Mouse (Mus musculus) heart, postnatal 0 days (tissue): ENCODE measurements around the gene Vwa3b. TPM values are rescaled to one million over a fixed set of nuclear protein-coding genes. Genes with fewer than 3 reads are reported as not detected.

Source experiments
- ATAC-seq: fragments of 200-750 bp; cut with Nextera tagmentation; 2 replicates; pipeline ENCODE4 v1.8.0; 2017; ENCODE audit warnings: low read depth, moderate number of reproducible peaks, moderate library complexity; ENCODE audit not compliant: insufficient read depth
- DNase-seq: peaks from one replicate; pipeline ENCODE4 v3.0.0-alpha.2; 2016; ENCODE audit warnings: low spot score
- H3K27ac ChIP-seq: fragments of 300-500 bp; sonication (generic); 2 replicates; pipeline ENCODE4 v1.5.1; 2014; ENCODE audit warnings: low read depth, mild to moderate bottlenecking
- H3K27me3 ChIP-seq: fragments of 300-500 bp; sonication (generic); 2 replicates; pipeline ENCODE4 v1.6.1; 2014; ENCODE audit warnings: low read length, mixed read lengths; ENCODE audit not compliant: control insufficient read depth, insufficient read depth
- H3K36me3 ChIP-seq: fragments of 300-500 bp; sonication (generic); replicated peaks from 2 replicates; pipeline ENCODE4 v1.6.1; 2014; ENCODE audit warnings: low read length, mixed read lengths; ENCODE audit not compliant: control insufficient read depth, insufficient read depth
- H3K4me1 ChIP-seq: fragments of 300-500 bp; sonication (generic); 2 replicates; pipeline ENCODE4 v1.6.1; 2014; ENCODE audit warnings: antibody characterized with exemption; ENCODE audit not compliant: control insufficient read depth, insufficient read depth
- H3K4me2 ChIP-seq: fragments of 300-500 bp; sonication (generic); 2 replicates; pipeline ENCODE4 v1.6.1; 2014; ENCODE audit warnings: low read depth, mild to moderate bottlenecking, low read length, moderate library complexity
- H3K4me3 ChIP-seq: fragments of 300-500 bp; sonication (generic); 2 replicates; pipeline ENCODE4 v1.5.1; 2014; ENCODE audit warnings: low read depth, low read length
- H3K9ac ChIP-seq: fragments of 300-500 bp; sonication (generic); replicated peaks from 2 replicates; pipeline ENCODE4 v1.6.1; 2014; ENCODE audit warnings: low read depth, low read length, mixed read lengths
- H3K9me3 ChIP-seq: fragments of 300-500 bp; sonication (generic); replicated peaks from 2 replicates; pipeline ENCODE4 v1.6.1; 2016; ENCODE audit warnings: low read length; ENCODE audit not compliant: control insufficient read depth
- CTCF ChIP-seq: IDR thresholded peaks from 2 replicates; pipeline ENCODE4 v1.5.1; 2016; ENCODE audit warnings: antibody characterized with exemption, control low read depth, low read depth
- EP300 ChIP-seq: IDR thresholded peaks from 2 replicates; pipeline ENCODE4 v1.6.1; 2016; ENCODE audit warnings: antibody characterized with exemption, low read depth
- WGBS: fragments of 180-500 bp; shearing (Covaris S2); extraction: QIAGEN DNeasy Blood & Tissue Kit; methylation state at CpG from one replicate; pipeline ENCODE4 v1.1.7; 2014; 5-methylcytosine and 5-hydroxymethylcytosine counted together
- polyA plus RNA-seq: library from polyadenylated mRNA; unstranded; fragments of >200 nt; fragmentation: Nextera tagmentation; extraction: Ambion mirVana; gene quantifications from 2 replicates; pipeline ENCODE4 v1.2.1, GENCODE M21; 2015
- total RNA-seq: library from RNA; depleted of rRNA; stranded (reverse); fragments of >200 nt; gene quantifications from 2 replicates; pipeline ENCODE4 v1.2.3, GENCODE M21; 2014; ENCODE audit warnings: low replicate concordance

Vwa3b gene
- total and polyA plus RNA-seq, 2 experiments from 2014 or later: 0.26 TPM; not detected in 1

GRCm38 (mm10) chr1:36994296-36994695 is 32.1 kb upstream of the Vwa3b start:
- WGBS: 85% methylated on average over 5 of the region's 5 CpGs

GRCm38 (mm10) chr1:36995760-36996159 is 30.6 kb upstream of the Vwa3b start:
- Histone ChIP-seq H3K27me3 (no peaks in the 10 kb centered on the region), H3K9ac (no peak overlapping the region), H3K27ac (no peak overlapping the region), H3K4me1 (peaks cover 4% of the 10 kb centered on the region; the same call in 1 of the 2 replicates), H3K9me3 (no peaks in the 10 kb centered on the region), H3K4me3 (no peak overlapping the region), H3K36me3 (no peaks in the 10 kb centered on the region), H3K4me2 (no peak overlapping the region)
- TF ChIP-seq CTCF (no peak), EP300 (no peak)
- ATAC-seq: no peak
- DNase-seq: no peak
- 33% methylated on average over 6 of the region's 6 CpGs for WGBS

More at GRCm38 (mm10) chr1:36994296-36994695, 32.1 kb upstream of the Vwa3b start:
- no peak for DNase-seq
- Histone ChIP-seq H3K4me2 (no peak overlapping the region), H3K4me3 (no peak overlapping the region), H3K9ac (no peak overlapping the region), H3K27me3 (no peaks in the 10 kb centered on the region), H3K27ac (no peak overlapping the region), H3K9me3 (no peaks in the 10 kb centered on the region), H3K4me1 (peaks cover 4% of the 10 kb centered on the region; the same call in 1 of the 2 replicates), H3K36me3 (no peaks in the 10 kb centered on the region)
- no peak for ATAC-seq
- no peak for TF ChIP-seq CTCF
- no peak for TF ChIP-seq EP300

GRCm38 (mm10) chr1:36996561-36997213 is 29.7 kb upstream of the Vwa3b start:
- peak overlapping the region; percentile 41 for H3K27ac ChIP-seq
- peak; percentile 36; the same call in 1 of the 2 replicates for ATAC-seq
- DNase-seq: no peak
- peaks cover 4% of the 10 kb centered on the region; the same call in 1 of the 2 replicates for H3K4me1 ChIP-seq
- no peaks in the 10 kb centered on the region for H3K9me3 ChIP-seq
- no peak overlapping the region for H3K4me3 ChIP-seq
- WGBS: 56% methylated on average over 6 of the region's 6 CpGs
- H3K4me2 ChIP-seq: no peak overlapping the region
- no peaks in the 10 kb centered on the region for H3K36me3 ChIP-seq
- TF ChIP-seq EP300 (no peak), CTCF (no peak)
- H3K27me3 ChIP-seq: no peaks in the 10 kb centered on the region
- H3K9ac ChIP-seq: no peak overlapping the region

- WGBS: 74% methylated on average over 5 of the region's 5 CpGs
- DNase-seq: no peak
Observed at GRCm38 (mm10) chr1:37000307-37000706, 26.1 kb upstream of the Vwa3b start.

GRCm38 (mm10) chr1:37001636-37002315 is 24.6 kb upstream of the Vwa3b start:
- no peak overlapping the region for H3K9ac ChIP-seq
- H3K27me3 ChIP-seq: no peaks in the 10 kb centered on the region
- no peaks in the 10 kb centered on the region for H3K9me3 ChIP-seq
- H3K4me3 ChIP-seq: no peak overlapping the region
- WGBS: 40% methylated on average over 7 of the region's 7 CpGs
- DNase-seq (no peak), ATAC-seq (no peak)
- no peak overlapping the region for H3K27ac ChIP-seq
- no peak overlapping the region for H3K4me2 ChIP-seq
- H3K4me1 ChIP-seq: no peaks in the 10 kb centered on the region
- TF ChIP-seq CTCF (no peak), EP300 (no peak)
- no peaks in the 10 kb centered on the region for H3K36me3 ChIP-seq

More at GRCm38 (mm10) chr1:37000307-37000706, 26.1 kb upstream of the Vwa3b start:
- no peaks in the 10 kb centered on the region for H3K9me3 ChIP-seq
- no peak overlapping the region for H3K4me2 ChIP-seq
- peaks cover 4% of the 10 kb centered on the region; the same call in 1 of the 2 replicates for H3K4me1 ChIP-seq
- TF ChIP-seq EP300: no peak
- no peak for TF ChIP-seq CTCF
- H3K9ac ChIP-seq: no peak overlapping the region
- no peaks in the 10 kb centered on the region for H3K27me3 ChIP-seq
- H3K4me3 ChIP-seq: no peak overlapping the region
- no peaks in the 10 kb centered on the region for H3K36me3 ChIP-seq
- ATAC-seq: no peak
- no peak overlapping the region for H3K27ac ChIP-seq
